Mouse (Mus musculus) heart, embryonic 15.5 days (tissue): ENCODE measurements around the gene Dnmbp. TPM values are rescaled to one million over a fixed set of nuclear protein-coding genes. Genes with fewer than 3 reads are reported as not detected.

Experiments
- ATAC-seq: fragments of 200-750 bp; cut with Nextera tagmentation; replicated peaks from 2 replicates; pipeline ENCODE4 v1.8.0; 2017; ENCODE audit warnings: low read depth, moderate TSS enrichment; ENCODE audit not compliant: insufficient number of reproducible peaks, insufficient read depth, low FRiP score
- H3K27ac ChIP-seq: fragments of 300-500 bp; sonication (generic); 2 replicates; pipeline ENCODE4 v1.5.1; 2015; ENCODE audit warnings: mild to moderate bottlenecking, inconsistent platforms
- H3K27me3 ChIP-seq: fragments of 300-500 bp; sonication (generic); 2 replicates; pipeline ENCODE4 v1.6.1; 2015; ENCODE audit warnings: inconsistent platforms
- H3K36me3 ChIP-seq: fragments of 300-500 bp; sonication (generic); 2 replicates; pipeline ENCODE4 v1.6.1; 2015; ENCODE audit warnings: mild to moderate bottlenecking, inconsistent platforms
- H3K4me1 ChIP-seq: fragments of 300-500 bp; sonication (generic); replicated peaks from 2 replicates; pipeline ENCODE4 v1.6.1; 2015; ENCODE audit warnings: inconsistent platforms
- H3K4me2 ChIP-seq: fragments of 300-500 bp; sonication (generic); 2 replicates; pipeline ENCODE4 v1.6.1; 2015; ENCODE audit warnings: inconsistent platforms, mild to moderate bottlenecking, moderate library complexity
- H3K4me3 ChIP-seq: fragments of 300-500 bp; sonication (generic); 2 replicates; pipeline ENCODE4 v1.5.1; 2015; ENCODE audit warnings: mild to moderate bottlenecking, inconsistent platforms
- H3K9ac ChIP-seq: fragments of 300-500 bp; sonication (generic); 2 replicates; pipeline ENCODE4 v1.6.1; 2015; ENCODE audit warnings: mild to moderate bottlenecking, inconsistent platforms
- H3K9me3 ChIP-seq: fragments of 300-500 bp; sonication (generic); replicated peaks from 2 replicates; pipeline ENCODE4 v1.6.1; 2016; ENCODE audit warnings: inconsistent platforms
- WGBS: fragments of 180-500 bp; shearing (Covaris S2); methylation state at CpG from one replicate; pipeline ENCODE4 v1.1.7; 2015; ENCODE audit warnings: mixed read lengths; 5-methylcytosine and 5-hydroxymethylcytosine counted together
- polyA plus RNA-seq: library from polyadenylated mRNA; unstranded; fragments of >200 nt; fragmentation: Nextera tagmentation; extraction: Ambion mirVana; gene quantifications from 2 replicates; pipeline ENCODE4 v1.2.1, GENCODE M21; 2015

The Dnmbp gene
- polyA plus RNA-seq, 1 experiment from 2014 or later = 8.5 TPM

GRCm38 (mm10) chr19:43875996-43876395, 64.0 kb downstream of the Dnmbp start:
- 70% methylated on average over 2 of the region's 2 CpGs for WGBS
- H3K27me3 ChIP-seq = no peaks in the 10 kb centered on the region
- H3K4me1 ChIP-seq = peaks cover 26% of the 10 kb centered on the region
- ATAC-seq = no peak
- H3K9ac ChIP-seq = no peak overlapping the region
- no peak overlapping the region for H3K4me2 ChIP-seq
- H3K36me3 ChIP-seq = peaks cover 32% of the 10 kb centered on the region; the same call in 1 of the 2 replicates
- H3K9me3 ChIP-seq = no peaks in the 10 kb centered on the region
- no peak overlapping the region for H3K27ac ChIP-seq
- H3K4me3 ChIP-seq = no peak overlapping the region

- Histone ChIP-seq H3K4me1 (peaks cover 15% of the 10 kb centered on the region), H3K4me2 (no peak overlapping the region), H3K27me3 (no peaks in the 10 kb centered on the region), H3K9me3 (no peaks in the 10 kb centered on the region), H3K27ac (no peak overlapping the region), H3K4me3 (no peak overlapping the region), H3K9ac (no peak overlapping the region), H3K36me3 (peaks cover 48% of the 10 kb centered on the region)
- WGBS = 89% methylated on average over 11 of the region's 11 CpGs
- ATAC-seq = no peak
Measured at GRCm38 (mm10) chr19:43874351-43874750, 65.6 kb downstream of the Dnmbp start.

- no peaks in the 10 kb centered on the region for H3K4me1 ChIP-seq
- H3K4me3 ChIP-seq = no peak overlapping the region
- H3K9me3 ChIP-seq = no peaks in the 10 kb centered on the region
- no peak overlapping the region for H3K27ac ChIP-seq
- peaks cover 82% of the 10 kb centered on the region for H3K36me3 ChIP-seq
- ATAC-seq = no peak
- H3K9ac ChIP-seq = no peak overlapping the region
- H3K4me2 ChIP-seq = no peak overlapping the region
- H3K27me3 ChIP-seq = no peaks in the 10 kb centered on the region
- WGBS = 86% methylated on average over 4 of the region's 4 CpGs
Measured at GRCm38 (mm10) chr19:43870418-43870817, 69.6 kb downstream of the Dnmbp start.

- Histone ChIP-seq H3K4me3 (no peak overlapping the region), H3K9me3 (no peaks in the 10 kb centered on the region), H3K4me1 (no peaks in the 10 kb centered on the region), H3K27ac (no peak overlapping the region), H3K27me3 (no peaks in the 10 kb centered on the region), H3K4me2 (no peak overlapping the region), H3K9ac (no peak overlapping the region), H3K36me3 (peaks cover 57% of the 10 kb centered on the region)
- ATAC-seq = no peak
- 80% methylated on average over 6 of the region's 6 CpGs for WGBS
Measured at GRCm38 (mm10) chr19:43857347-43857746, 82.6 kb downstream of the Dnmbp start.

- WGBS = 77% methylated on average over 7 of the region's 7 CpGs
- H3K36me3 ChIP-seq = peaks cover 72% of the 10 kb centered on the region
- no peaks in the 10 kb centered on the region for H3K9me3 ChIP-seq
- no peak overlapping the region for H3K9ac ChIP-seq
- no peak overlapping the region for H3K4me2 ChIP-seq
- no peak overlapping the region for H3K4me3 ChIP-seq
- no peaks in the 10 kb centered on the region; the same call in 1 of the 2 replicates for H3K4me1 ChIP-seq
- no peak for ATAC-seq
- H3K27me3 ChIP-seq = no peaks in the 10 kb centered on the region
- H3K27ac ChIP-seq = no peak overlapping the region
Measured at GRCm38 (mm10) chr19:43852837-43853545, 87.0 kb downstream of the Dnmbp start.

- no peak for ATAC-seq
- peaks cover 81% of the 10 kb centered on the region for H3K36me3 ChIP-seq
- H3K27ac ChIP-seq = no peak overlapping the region
- no peak overlapping the region for H3K4me2 ChIP-seq
- no peaks in the 10 kb centered on the region for H3K9me3 ChIP-seq
- H3K4me3 ChIP-seq = no peak overlapping the region
- H3K4me1 ChIP-seq = no peaks in the 10 kb centered on the region; the same call in 1 of the 2 replicates
- 79% methylated on average over 21 of the region's 21 CpGs for WGBS
- H3K27me3 ChIP-seq = no peaks in the 10 kb centered on the region
- no peak overlapping the region for H3K9ac ChIP-seq
Measured at GRCm38 (mm10) chr19:43851996-43852630, 87.9 kb downstream of the Dnmbp start.

- Histone ChIP-seq H3K4me2 (no peak overlapping the region), H3K4me1 (no peaks in the 10 kb centered on the region; the same call in 1 of the 2 replicates), H3K4me3 (no peak overlapping the region), H3K9me3 (no peaks in the 10 kb centered on the region), H3K27me3 (no peaks in the 10 kb centered on the region), H3K27ac (no peak overlapping the region), H3K36me3 (peaks cover 75% of the 10 kb centered on the region), H3K9ac (no peak overlapping the region)
- WGBS = 80% methylated on average over 11 of the region's 11 CpGs
- no peak for ATAC-seq
Measured at GRCm38 (mm10) chr19:43850026-43850425, 90.0 kb downstream of the Dnmbp start.

- Histone ChIP-seq H3K27me3 (no peaks in the 10 kb centered on the region), H3K36me3 (peaks cover 57% of the 10 kb centered on the region), H3K4me3 (no peak overlapping the region), H3K9ac (no peak overlapping the region), H3K4me1 (no peaks in the 10 kb centered on the region; the same call in 1 of the 2 replicates), H3K9me3 (no peaks in the 10 kb centered on the region), H3K27ac (no peak overlapping the region), H3K4me2 (no peak overlapping the region)
- 92% methylated on average over 15 of the region's 15 CpGs for WGBS
- ATAC-seq = no peak
Measured at GRCm38 (mm10) chr19:43847966-43848365, 92.0 kb downstream of the Dnmbp start.

- Histone ChIP-seq H3K4me3 (no peak overlapping the region), H3K4me2 (no peak overlapping the region), H3K9ac (no peak overlapping the region), H3K27ac (no peak overlapping the region), H3K36me3 (peaks cover 54% of the 10 kb centered on the region), H3K27me3 (no peaks in the 10 kb centered on the region), H3K9me3 (no peaks in the 10 kb centered on the region), H3K4me1 (no peaks in the 10 kb centered on the region; the same call in 1 of the 2 replicates)
- WGBS = 84% methylated on average over 15 of the region's 15 CpGs
- ATAC-seq = no peak
Measured at GRCm38 (mm10) chr19:43847056-43847455, 92.9 kb downstream of the Dnmbp start.

GRCm38 (mm10) chr19:43845331-43845908, 94.6 kb downstream of the Dnmbp start:
- Histone ChIP-seq H3K4me3 (no peak overlapping the region), H3K4me2 (no peak overlapping the region), H3K9ac (no peak overlapping the region), H3K4me1 (no peaks in the 10 kb centered on the region; the same call in 1 of the 2 replicates), H3K9me3 (no peaks in the 10 kb centered on the region), H3K27me3 (no peaks in the 10 kb centered on the region), H3K36me3 (peaks cover 41% of the 10 kb centered on the region), H3K27ac (no peak overlapping the region)
- no peak for ATAC-seq
- 55% methylated on average over 7 of the region's 7 CpGs for WGBS

GRCm38 (mm10) chr19:43843184-43843583, 96.8 kb downstream of the Dnmbp start:
- 79% methylated on average over 9 of the region's 9 CpGs for WGBS

More at GRCm38 (mm10) chr19:43843184-43843583, 96.8 kb downstream of the Dnmbp start:
- ATAC-seq = no peak
- H3K4me2 ChIP-seq = no peak overlapping the region
- H3K27ac ChIP-seq = no peak overlapping the region
- no peak overlapping the region for H3K9ac ChIP-seq
- H3K27me3 ChIP-seq = no peaks in the 10 kb centered on the region
- H3K36me3 ChIP-seq = peaks cover 20% of the 10 kb centered on the region
- no peaks in the 10 kb centered on the region for H3K4me1 ChIP-seq
- no peaks in the 10 kb centered on the region for H3K9me3 ChIP-seq
- H3K4me3 ChIP-seq = no peak overlapping the region
